Mouse (Mus musculus) limb, embryonic 15.5 days (tissue): ENCODE data around the gene Olfr1413. TPM values are rescaled to one million over a fixed set of nuclear protein-coding genes. Genes with fewer than 3 reads are reported as not detected.

Source experiments
- ATAC-seq: fragments of 200-750 bp; cut with Nextera tagmentation; 2 replicates; pipeline ENCODE4 v1.8.0; 2017; ENCODE audit warnings: low read depth, moderate TSS enrichment; ENCODE audit not compliant: insufficient number of reproducible peaks, low FRiP score, low TSS enrichment
- H3K27ac ChIP-seq: fragments of 300-500 bp; sonication (generic); 2 replicates; pipeline ENCODE4 v1.5.1; 2015; ENCODE audit warnings: moderate library complexity, mild to moderate bottlenecking, inconsistent platforms
- H3K27me3 ChIP-seq: fragments of 300-500 bp; sonication (generic); 2 replicates; pipeline ENCODE4 v1.6.1; 2015; ENCODE audit warnings: inconsistent platforms
- H3K36me3 ChIP-seq: fragments of 300-500 bp; sonication (generic); 2 replicates; pipeline ENCODE4 v1.6.1; 2015; ENCODE audit warnings: inconsistent platforms
- H3K4me1 ChIP-seq: fragments of 300-500 bp; sonication (generic); 2 replicates; pipeline ENCODE4 v1.6.1; 2015; ENCODE audit warnings: inconsistent platforms
- H3K4me2 ChIP-seq: fragments of 300-500 bp; sonication (generic); 2 replicates; pipeline ENCODE4 v1.6.1; 2015; ENCODE audit warnings: mild to moderate bottlenecking, inconsistent platforms
- H3K4me3 ChIP-seq: fragments of 300-500 bp; sonication (generic); 2 replicates; pipeline ENCODE4 v1.5.1; 2015; ENCODE audit warnings: mild to moderate bottlenecking, inconsistent platforms
- H3K9ac ChIP-seq: fragments of 300-500 bp; sonication (generic); 2 replicates; pipeline ENCODE4 v1.6.1; 2015; ENCODE audit warnings: inconsistent platforms
- H3K9me3 ChIP-seq: fragments of 300-500 bp; sonication (generic); 2 replicates; pipeline ENCODE4 v1.6.1; 2016; ENCODE audit warnings: inconsistent platforms
- WGBS: fragments of 180-500 bp; shearing (Covaris S2); methylation state at CpG from one replicate; pipeline ENCODE4 v1.1.7; 2015; 5-methylcytosine and 5-hydroxymethylcytosine counted together
- polyA plus RNA-seq: library from polyadenylated mRNA; unstranded; fragments of >200 nt; fragmentation: Nextera tagmentation; extraction: Ambion mirVana; gene quantifications from 2 replicates; pipeline ENCODE4 v1.2.1, GENCODE M21; 2015

Gene Olfr1413
- polyA plus RNA-seq, 1 experiment from 2014 or later: not detected

DNA sequence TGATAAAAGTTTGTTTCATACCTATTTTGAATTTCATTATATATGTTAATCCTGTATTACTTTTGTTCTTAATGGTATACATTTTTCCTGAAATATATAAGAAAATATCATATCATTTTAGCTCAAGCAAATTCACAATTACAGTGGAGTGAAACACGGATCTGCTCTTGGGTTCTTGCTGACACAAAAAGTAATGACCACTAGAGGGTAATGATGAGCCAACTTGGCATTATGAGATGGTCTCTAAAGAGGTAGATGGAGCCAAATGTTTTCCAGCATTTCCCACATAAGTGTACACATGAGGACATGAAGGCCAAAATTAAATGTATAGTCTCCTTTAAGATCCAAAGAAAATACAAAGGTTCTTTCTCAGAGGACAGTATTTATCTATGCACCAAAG lies 43.4 kb downstream of the Olfr1413 start:
- Histone ChIP-seq H3K27me3 (no peaks in the 10 kb centered on the region), H3K36me3 (no peaks in the 10 kb centered on the region), H3K4me1 (no peaks in the 10 kb centered on the region), H3K9ac (no peak overlapping the region), H3K4me3 (no peak overlapping the region), H3K9me3 (no peaks in the 10 kb centered on the region), H3K4me2 (no peak overlapping the region), H3K27ac (no peak overlapping the region)
- ATAC-seq: no peak
- WGBS: 6% methylated on average over 1 of the region's 1 CpGs

- no peak for ATAC-seq
- WGBS: 76% methylated on average over 1 of the region's 1 CpGs
Observed at GRCm38 (mm10) chr1:92616046-92616445, 44.9 kb downstream of the Olfr1413 start.

GRCm38 (mm10) chr1:92617488-92617887 lies 46.4 kb downstream of the Olfr1413 start, which contains the start of gene Olfr12:
TSS of gene Olfr12 (plus strand) at chr1:92617788.
- Histone ChIP-seq H3K9me3 (no peaks in the 10 kb centered on the region), H3K27ac (no peak within 1 kb of the TSS), H3K36me3 (no peaks in the 10 kb centered on the region)

More at GRCm38 (mm10) chr1:92616046-92616445, 44.9 kb downstream of the Olfr1413 start:
- Histone ChIP-seq H3K4me1 (no peaks in the 10 kb centered on the region), H3K4me2 (no peak overlapping the region), H3K9ac (no peak overlapping the region), H3K9me3 (no peaks in the 10 kb centered on the region), H3K27ac (no peak overlapping the region), H3K36me3 (no peaks in the 10 kb centered on the region), H3K27me3 (no peaks in the 10 kb centered on the region), H3K4me3 (no peak overlapping the region)

GRCm38 (mm10) chr1:92618360-92618759 lies 47.2 kb downstream of the Olfr1413 start:
- WGBS: 75% methylated on average over 4 of the region's 4 CpGs
- Histone ChIP-seq H3K27me3 (no peaks in the 10 kb centered on the region), H3K36me3 (no peaks in the 10 kb centered on the region), H3K27ac (no peak overlapping the region), H3K4me3 (no peak overlapping the region), H3K4me1 (no peaks in the 10 kb centered on the region), H3K9me3 (no peaks in the 10 kb centered on the region), H3K4me2 (no peak overlapping the region), H3K9ac (no peak overlapping the region)
- no peak for ATAC-seq

More at GRCm38 (mm10) chr1:92617488-92617887, 46.4 kb downstream of the Olfr1413 start, which contains the start of gene Olfr12:
- no peaks in the 10 kb centered on the region for H3K4me1 ChIP-seq
- WGBS: 52% methylated on average over 2 of the region's 2 CpGs
- H3K4me3 ChIP-seq: no peak within 1 kb of the TSS
- no peak for ATAC-seq
- H3K9ac ChIP-seq: no peak within 1 kb of the TSS
- H3K27me3 ChIP-seq: no peaks in the 10 kb centered on the region
- H3K4me2 ChIP-seq: no peak within 1 kb of the TSS

Other genes starting within 250 kb of the Olfr1413 start
- gene Ndufa10, start 97.5 kb upstream of the Olfr1413 start, polyA plus RNA-seq: 259 and 273 TPM in 2 replicates
- gene Olfr1416, start 86.2 kb upstream of the Olfr1413 start, polyA plus RNA-seq: not detected in 2 replicates
- gene Olfr1415, start 75.2 kb upstream of the Olfr1413 start, polyA plus RNA-seq: not detected in 2 replicates
- not detected in 2 replicates for gene Olfr1414, start 52.7 kb upstream of the Olfr1413 start, polyA plus RNA-seq
- gene Olfr1412, start 14.5 kb downstream of the Olfr1413 start, polyA plus RNA-seq: not detected in 2 replicates
- gene Olfr1411, start 23.1 kb downstream of the Olfr1413 start, polyA plus RNA-seq: not detected in 2 replicates
- not detected in 2 replicates for gene Olfr1410, start 34.5 kb downstream of the Olfr1413 start, polyA plus RNA-seq
- gene Olfr12, start 46.5 kb downstream of the Olfr1413 start, polyA plus RNA-seq: not detected in 2 replicates
- 335 and 393 TPM in 2 replicates for gene Cops9, start 70.7 kb downstream of the Olfr1413 start, polyA plus RNA-seq
- 0.12 TPM in 1 of 2 replicates, not detected in the other for gene Otos, start 77.5 kb downstream of the Olfr1413 start, polyA plus RNA-seq